Mouse (Mus musculus) cerebellum, adult 2 months (tissue): ENCODE results near the gene S100a7a. TPM values are rescaled to one million over a fixed set of nuclear protein-coding genes. Genes with fewer than 3 reads are reported as not detected.
A peak's percentile ranks its signal among the peaks of the same experiment; 100 is the strongest.

Source experiments
- DNase-seq, 2 experiments: peaks; one replicate each; pipeline ENCODE4 v3.0.0; 2021
- H3K27ac ChIP-seq: fragments of 200-500 bp; 2 replicates; pipeline ENCODE4 v1.5.1; 2012; ENCODE audit warnings: low read length, control low read depth, inconsistent platforms; ENCODE audit not compliant: insufficient read depth
- H3K27me3 ChIP-seq: fragments of 200-500 bp; 2 replicates; pipeline ENCODE4 v1.6.1; 2012; ENCODE audit warnings: inconsistent platforms, mild to moderate bottlenecking, low read length, moderate library complexity; ENCODE audit not compliant: control insufficient read depth, insufficient read depth
- H3K4me1 ChIP-seq: fragments of 200-500 bp; 2 replicates; pipeline ENCODE4 v1.6.1; 2011; ENCODE audit warnings: low read length; ENCODE audit not compliant: control insufficient read depth, insufficient read depth
- H3K4me3 ChIP-seq: fragments of 200-500 bp; replicated peaks from 2 replicates; pipeline ENCODE3; 2011; ENCODE audit warnings: mild to moderate bottlenecking, low read depth, low read length, control low read depth; ENCODE audit not compliant: insufficient read depth
- CTCF ChIP-seq: fragments of 200-500 bp; IDR thresholded peaks from 2 replicates; pipeline ENCODE4 v1.5.1; 2011; ENCODE audit warnings: low read depth, mild to moderate bottlenecking, control low read depth, low read length, moderate library complexity, borderline replicate concordance; ENCODE audit not compliant: insufficient read depth
- POLR2A ChIP-seq: fragments of 200-500 bp; IDR thresholded peaks from 2 replicates; pipeline ENCODE4 v1.6.1; 2011; ENCODE audit warnings: low read length, control low read depth, borderline replicate concordance; ENCODE audit not compliant: insufficient read depth
- WGBS: fragments of 180-500 bp; shearing (Covaris S2); methylation state at CpG from one replicate; pipeline ENCODE4 v1.1.7; 2018; 5-methylcytosine and 5-hydroxymethylcytosine counted together
- polyA plus RNA-seq: library from polyadenylated mRNA; depleted of rRNA; stranded (reverse); fragments of >200 nt; gene quantifications from 2 replicates; pipeline ENCODE4 v1.2.3, GENCODE M21; 2012

S100a7a gene
- polyA plus RNA-seq, 1 experiment: 0.31 TPM

GRCm38 (mm10) chr3:90615911-90616310, 37.9 kb upstream of the S100a7a start:
- DNase-seq: no peak
- Histone ChIP-seq H3K27me3 (0 out of 2 replicates have a peak, but pooled peaks cover 2% of the 10 kb centered on the region), H3K4me3 (no peak overlapping the region), H3K4me1 (peaks cover 5% of the 10 kb centered on the region), H3K27ac (no peak overlapping the region)
- TF ChIP-seq POLR2A (no peak), CTCF (no peak)
- WGBS: 53% methylated on average over 1 of the region's 1 CpGs

GRCm38 (mm10) chr3:90617586-90617985, 36.2 kb upstream of the S100a7a start:
- Histone ChIP-seq H3K27ac (no peak overlapping the region), H3K27me3 (0 out of 2 replicates have a peak, but pooled peaks cover 2% of the 10 kb centered on the region), H3K4me1 (peaks cover 5% of the 10 kb centered on the region), H3K4me3 (no peak overlapping the region)
- no peak for DNase-seq
- 6% methylated on average over 1 of the region's 1 CpGs for WGBS
- TF ChIP-seq CTCF (no peak), POLR2A (no peak)

GRCm38 (mm10) chr3:90621552-90621951, 32.3 kb upstream of the S100a7a start:
- Histone ChIP-seq H3K4me3 (no peak overlapping the region), H3K27ac (no peak overlapping the region), H3K4me1 (no peaks in the 10 kb centered on the region), H3K27me3 (no peaks in the 10 kb centered on the region)
- 51% methylated on average over 7 of the region's 7 CpGs for WGBS
- TF ChIP-seq CTCF: no peak
- TF ChIP-seq POLR2A: no peak
- DNase-seq: no peak

DNA sequence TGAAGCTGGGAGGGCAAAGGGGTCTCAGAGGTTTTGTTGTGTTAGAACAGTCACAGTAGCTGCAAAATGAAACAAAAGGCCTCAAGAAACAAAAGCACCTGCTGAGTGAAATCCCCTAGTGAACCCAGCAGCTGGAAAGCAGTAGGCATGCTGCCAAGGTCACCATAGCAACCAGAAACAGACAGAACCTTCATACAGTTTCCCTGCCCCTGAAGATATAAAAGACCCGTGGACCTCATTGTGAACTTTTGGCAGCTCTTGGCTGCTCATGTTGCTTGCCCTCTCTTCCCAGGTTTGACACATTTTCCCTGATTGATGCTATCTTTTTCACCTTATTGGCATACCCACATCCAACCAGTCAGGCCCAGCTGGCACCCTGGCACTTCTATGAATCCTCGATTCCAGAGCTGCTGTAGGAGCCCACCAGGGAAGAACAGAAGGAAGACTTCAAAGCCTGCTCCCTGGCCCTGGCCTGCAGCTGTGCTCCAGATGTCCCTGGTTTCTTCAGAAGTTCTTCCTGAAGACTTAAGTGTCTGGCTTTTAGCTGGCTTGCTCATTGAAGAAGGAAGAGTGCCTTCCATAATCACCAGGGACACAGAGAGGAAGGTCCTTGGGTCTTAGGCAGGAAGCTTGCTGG, 30.3 kb upstream of the S100a7a start:
- Histone ChIP-seq H3K4me1 (no peaks in the 10 kb centered on the region), H3K27ac (no peak overlapping the region), H3K27me3 (no peaks in the 10 kb centered on the region), H3K4me3 (no peak overlapping the region)
- TF ChIP-seq CTCF (no peak), POLR2A (no peak)
- DNase-seq: no peak
- 4% methylated on average over 2 of the region's 2 CpGs for WGBS

- TF ChIP-seq CTCF (no peak), POLR2A (no peak)
- no peaks in the 10 kb centered on the region for H3K4me1 ChIP-seq
- no peak overlapping the region for H3K27ac ChIP-seq
- H3K27me3 ChIP-seq: no peaks in the 10 kb centered on the region
- no peak overlapping the region for H3K4me3 ChIP-seq
- WGBS: 77% methylated on average over 5 of the region's 5 CpGs
- no peak for DNase-seq
These were observed 28.3 kb upstream of the S100a7a start for GRCm38 (mm10) chr3:90625496-90625895.

GRCm38 (mm10) chr3:90626266-90627021, 27.4 kb upstream of the S100a7a start:
- Histone ChIP-seq H3K4me1 (no peaks in the 10 kb centered on the region), H3K27ac (no peak overlapping the region), H3K27me3 (no peaks in the 10 kb centered on the region), H3K4me3 (no peak overlapping the region)
- TF ChIP-seq POLR2A (no peak), CTCF (no peak)
- no peak for DNase-seq
- WGBS: 78% methylated on average over 9 of the region's 9 CpGs

DNA sequence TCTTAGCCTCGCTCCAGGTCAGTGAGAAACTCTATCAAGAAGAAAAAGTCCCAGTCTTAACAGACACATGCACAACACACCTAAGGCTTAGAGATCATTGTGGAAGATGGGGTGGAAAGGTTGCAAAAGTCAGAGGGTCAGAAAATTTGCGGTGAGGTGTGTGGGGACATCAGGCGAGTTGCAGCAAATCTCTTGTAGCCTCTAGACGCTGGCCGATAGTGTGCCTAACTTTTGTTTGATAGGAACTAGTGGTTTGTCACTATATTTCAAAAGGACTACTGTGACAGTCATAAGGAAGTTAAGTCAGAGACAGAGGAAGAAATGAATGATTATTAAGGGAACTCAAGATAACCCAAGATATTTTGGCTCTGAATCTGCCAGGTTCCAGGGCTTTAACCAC, 26.5 kb upstream of the S100a7a start:
- DNase-seq: no peak
- Histone ChIP-seq H3K4me3 (no peak overlapping the region), H3K27ac (no peak overlapping the region), H3K27me3 (no peaks in the 10 kb centered on the region), H3K4me1 (no peaks in the 10 kb centered on the region)
- no peak for TF ChIP-seq CTCF
- no peak for TF ChIP-seq POLR2A
- WGBS: 90% methylated on average over 5 of the region's 5 CpGs

DNA sequence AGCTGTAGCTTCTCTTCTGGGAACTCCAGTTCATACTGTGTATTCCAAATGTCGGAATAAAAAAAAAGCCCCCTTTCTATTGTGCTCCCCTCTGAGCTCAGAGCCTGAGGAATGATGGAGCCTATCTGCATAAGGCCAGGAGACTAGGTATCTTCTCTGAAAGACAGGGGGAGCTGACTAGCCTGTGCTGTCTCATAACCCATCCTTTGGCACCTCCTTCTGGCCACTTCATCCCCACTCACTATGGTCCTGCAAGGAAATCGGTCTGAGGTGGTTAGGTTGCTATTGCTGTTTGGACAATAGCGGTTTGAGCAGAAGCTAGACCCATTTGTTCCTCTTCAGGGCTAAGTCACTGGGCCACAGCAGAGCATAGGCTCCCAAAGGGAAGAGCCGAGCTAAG, 26.0 kb upstream of the S100a7a start:
- Histone ChIP-seq H3K4me3 (no peak overlapping the region), H3K27ac (no peak overlapping the region), H3K27me3 (no peaks in the 10 kb centered on the region), H3K4me1 (no peaks in the 10 kb centered on the region)
- TF ChIP-seq CTCF (peak; percentile 53; the same call in 1 of the 2 replicates), POLR2A (no peak)
- WGBS: 56% methylated on average over 4 of the region's 4 CpGs
- DNase-seq: no peak
